In genomic region chr9:108492043-108492750, GRCm38 (mm10) we compare ENCODE assay signal across 1 mouse cellular context.
TF ChIP-seq lines count a peak whose summit lies in the region.

No protein-coding gene starts in this region.

TF ChIP-seq in MEL, 35 proteins besides CTCF, POLR2A, EP300 and RAD21 (continued from another document):
- TF ChIP-seq MXI1 (IDR thresholded peaks at IDR 0.05; ENCODE audit: low read depth, low read length) (no peak), TBP (IDR thresholded peaks at IDR 0.05; ENCODE audit: low read depth, low read length) (no peak), ELF1 (IDR thresholded peaks at IDR 0.05; ENCODE audit: low read depth, low read length) (no peak), MYB (IDR thresholded peaks at IDR 0.05; ENCODE audit: low read depth, low read length) (no peak), POLR2AphosphoS2 (IDR thresholded peaks at IDR 0.05; ENCODE audit: low read length) (no peak), SMC3 (IDR thresholded peaks at IDR 0.05; ENCODE audit: low read depth, low read length) (no peak), ETS1 (IDR thresholded peaks at IDR 0.05; ENCODE audit: low read depth, low read length) (no peak)
